Mouse (Mus musculus) heart, postnatal 0 days (tissue): Measurements from ENCODE around the gene Ttc4.

ENCODE experiments used
- CTCF ChIP-seq: IDR thresholded peaks from 2 replicates; pipeline ENCODE4 v1.5.1; 2016; ENCODE audit warnings: antibody characterized with exemption, control low read depth, low read depth
- EP300 ChIP-seq: IDR thresholded peaks from 2 replicates; pipeline ENCODE4 v1.6.1; 2016; ENCODE audit warnings: antibody characterized with exemption, low read depth

DNA sequence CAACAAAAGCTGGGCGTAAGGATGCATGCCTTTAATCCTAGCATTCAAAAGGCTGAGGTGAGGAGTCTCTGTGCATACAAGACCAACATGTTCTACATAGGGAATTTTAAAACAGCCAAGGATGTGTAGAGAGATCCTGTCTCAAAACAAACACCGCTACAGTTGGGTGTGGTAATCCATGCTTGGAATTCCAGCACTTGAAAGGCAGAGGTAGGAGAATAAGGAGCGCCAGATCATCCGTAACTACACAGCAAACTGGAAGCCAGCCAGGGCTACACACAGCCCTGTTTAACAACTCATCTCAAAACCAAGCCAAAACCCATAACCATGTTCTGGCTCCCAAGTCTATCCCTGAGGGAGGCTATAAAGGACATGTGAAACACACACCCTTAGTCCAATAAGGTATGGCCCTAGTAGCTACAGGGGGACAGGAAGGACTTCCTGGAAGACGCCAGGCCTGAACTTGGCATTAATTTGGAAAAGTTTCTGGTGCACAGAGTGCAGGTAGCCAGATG, 14.7 kb downstream of the Ttc4 start:
- TF ChIP-seq EP300 (no peak), CTCF (no peak)
